Mouse (Mus musculus): ENCODE measurements around the gene Irf2.

DNA sequence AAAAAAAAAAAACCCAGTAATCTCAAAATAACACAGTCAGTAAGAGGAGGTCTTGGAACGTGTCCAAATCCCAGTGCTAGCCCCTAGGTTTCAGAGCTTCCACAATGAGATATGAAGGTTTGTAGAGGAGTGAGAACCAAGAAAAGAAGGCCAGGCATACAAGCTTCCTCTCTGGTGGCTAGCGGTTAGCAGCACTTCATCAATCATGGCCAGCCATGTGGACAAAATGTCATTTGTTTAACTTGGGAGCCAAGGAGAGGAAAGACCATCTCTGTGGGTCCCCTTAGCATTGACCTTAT, 79.4 kb downstream of the Irf2 start:
- TF ChIP-seq CTCF (IDR thresholded peaks at IDR 0.05; ENCODE audit: insufficient read depth, low read depth, low read length) (no peak), POLR2A (IDR thresholded peaks at IDR 0.05; ENCODE audit: insufficient read depth, low read depth, low read length) (no peak)

All from olfactory bulb, adult 2 months (tissue).